Mouse (Mus musculus) gastrocnemius, adult 18-20 months (tissue): ENCODE measurements around the gene Gprin1. TPM values are rescaled to one million over a fixed set of nuclear protein-coding genes. Genes with fewer than 3 reads are reported as not detected.
"Not testable (repeated sequence)": the region's sequence is repeated elsewhere in the genome, so short reads cannot be mapped to it uniquely, and the experiment has no call there.

Experiments used
- DNase-seq: peaks from one replicate; pipeline ENCODE4 v3.0.0; 2021; ENCODE audit warnings: low spot score
- long read RNA-seq, 2 experiments: library from polyadenylated mRNA; stranded (forward); transcript quantifications; one replicate each; pipeline ENCODE4 v2.0.0; 2021
- total RNA-seq, 2 experiments: library from RNA; stranded (reverse); gene quantifications; 2 replicates each; pipeline ENCODE4 v1.2.3; 2021

Gprin1 gene
- total RNA-seq: not detected
- long read RNA-seq, experiment 1: 0 reads
- long read RNA-seq, experiment 2: 0 reads

DNA sequence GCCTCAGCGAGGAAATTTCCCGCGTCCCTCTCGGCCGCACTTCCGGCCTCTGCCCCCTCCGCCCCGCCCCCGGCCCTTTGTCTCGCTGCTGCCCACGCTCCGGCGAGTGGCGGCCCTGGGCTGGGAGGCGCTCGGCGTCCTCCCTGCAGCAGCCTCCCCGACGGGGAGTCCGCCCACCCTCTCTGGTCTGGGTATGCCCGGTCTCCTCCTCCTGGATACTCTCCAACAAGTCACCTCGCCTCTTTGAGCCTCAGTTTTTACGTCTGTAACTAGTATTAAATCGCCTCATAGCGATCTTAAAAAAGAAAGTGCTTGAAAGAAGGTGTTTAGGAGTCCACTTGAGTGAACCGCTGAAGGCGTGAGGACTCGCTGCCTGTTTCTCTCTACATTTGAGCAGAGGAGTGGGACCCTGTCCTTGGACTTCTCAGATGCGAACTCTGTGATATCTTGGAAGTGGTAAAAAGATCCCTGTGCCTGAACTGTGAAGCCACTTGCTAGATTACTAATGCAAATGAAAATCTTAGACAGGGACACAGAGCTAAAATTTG, at the start of gene Gprin1:
TSS of gene Gprin1 (minus strand) at position 11 of the 548 bp plus-strand sequence.
- no peak for DNase-seq

- DNase-seq: no peak
These were observed 49.1 kb upstream of the Gprin1 start for GRCm38 (mm10) chr13:54798740-54799139.

- DNase-seq: no peak
These were observed 48.4 kb upstream of the Gprin1 start for GRCm38 (mm10) chr13:54797861-54798643.

DNA sequence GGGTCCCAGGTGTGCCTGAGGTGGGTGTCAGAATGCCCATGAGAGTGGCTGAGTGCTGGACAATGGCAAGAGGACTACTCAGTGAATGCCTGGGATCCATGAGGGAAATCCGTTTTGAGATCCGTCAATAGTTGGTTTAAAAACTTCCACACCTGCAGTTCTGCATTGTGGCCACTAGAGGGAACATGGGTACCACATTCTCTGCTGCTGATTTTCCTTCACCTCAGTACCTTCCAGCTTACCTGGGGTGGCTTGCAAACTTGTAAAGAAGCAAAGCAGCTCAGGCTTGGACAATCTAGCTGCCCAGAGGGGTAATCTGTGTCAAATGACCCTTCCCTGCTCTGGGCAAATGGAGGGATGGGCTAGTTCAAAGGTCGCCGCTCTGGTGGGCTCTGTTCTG, 47.7 kb upstream of the Gprin1 start:
- DNase-seq: peak; percentile 39

- no peak for DNase-seq
These were observed 45.2 kb upstream of the Gprin1 start for GRCm38 (mm10) chr13:54794843-54795242.

DNA sequence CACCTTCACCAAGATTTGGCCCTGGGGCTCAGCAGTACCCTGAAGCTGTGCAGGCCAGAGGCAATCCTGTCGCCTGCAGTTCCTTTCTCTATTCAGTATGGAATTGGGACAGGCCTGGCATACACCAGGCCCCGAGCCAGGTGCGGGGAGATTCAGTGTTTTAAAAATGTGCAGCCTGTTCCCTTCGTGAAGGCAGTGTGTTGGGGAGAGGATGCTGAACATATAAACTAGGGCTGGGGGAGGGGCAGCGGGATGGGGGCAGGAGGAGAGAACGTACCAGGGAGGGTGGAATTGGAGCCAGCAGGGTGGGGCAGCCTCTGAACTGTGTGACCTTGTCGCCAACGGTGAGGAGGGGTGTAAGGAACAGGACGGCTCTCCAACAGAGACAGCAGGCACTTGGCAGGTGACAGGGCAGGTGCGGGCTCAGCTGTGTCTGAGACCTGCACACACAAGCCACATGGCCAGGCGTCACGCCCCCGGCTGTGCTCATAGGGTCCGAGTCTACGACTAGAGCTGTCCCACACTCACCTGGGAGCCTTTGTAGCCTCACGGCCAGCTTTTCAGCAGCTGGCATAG, 44.4 kb upstream of the Gprin1 start:
- DNase-seq: no peak

- DNase-seq: no peak
These were observed 42.9 kb upstream of the Gprin1 start for GRCm38 (mm10) chr13:54792259-54793230.

GRCm38 (mm10) chr13:54789561-54790397, 40.1 kb upstream of the Gprin1 start:
- peak; percentile 50 for DNase-seq

- DNase-seq: peak; percentile 99
These were observed 39.3 kb upstream of the Gprin1 start, which contains the start of gene Tspan17 for GRCm38 (mm10) chr13:54788740-54789560. TSS of gene Tspan17 (plus strand) at chr13:54789377.

GRCm38 (mm10) chr13:54787591-54787990, 37.9 kb upstream of the Gprin1 start:
- not testable (repeated sequence) for DNase-seq

DNA sequence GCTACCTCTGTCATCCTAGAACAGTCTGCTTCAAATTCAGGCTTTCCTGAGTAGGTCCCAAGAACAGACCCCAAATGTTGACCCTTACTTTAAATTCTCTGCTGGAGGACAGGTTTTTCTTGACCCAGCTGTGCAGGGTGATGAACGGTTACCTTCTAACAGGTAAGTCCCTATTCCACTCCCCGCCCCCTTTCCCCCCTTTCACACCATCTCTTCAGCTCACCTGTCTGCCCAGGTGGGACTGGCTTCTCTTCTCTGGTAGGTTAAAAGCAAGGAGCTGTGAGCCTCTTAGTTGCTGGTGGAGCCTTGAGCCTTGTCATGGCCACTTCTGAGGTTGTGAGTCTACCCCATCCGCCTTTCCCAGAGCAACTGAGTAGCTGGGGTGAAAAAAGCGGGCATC, 34.0 kb upstream of the Gprin1 start, which contains the start of gene Eif4e1b:
TSS of gene Eif4e1b (plus strand) at position 301 of the 400 bp plus-strand sequence.
- DNase-seq: no peak

- DNase-seq: no peak
These were observed 33.6 kb upstream of the Gprin1 start for GRCm38 (mm10) chr13:54783235-54783634.

DNA sequence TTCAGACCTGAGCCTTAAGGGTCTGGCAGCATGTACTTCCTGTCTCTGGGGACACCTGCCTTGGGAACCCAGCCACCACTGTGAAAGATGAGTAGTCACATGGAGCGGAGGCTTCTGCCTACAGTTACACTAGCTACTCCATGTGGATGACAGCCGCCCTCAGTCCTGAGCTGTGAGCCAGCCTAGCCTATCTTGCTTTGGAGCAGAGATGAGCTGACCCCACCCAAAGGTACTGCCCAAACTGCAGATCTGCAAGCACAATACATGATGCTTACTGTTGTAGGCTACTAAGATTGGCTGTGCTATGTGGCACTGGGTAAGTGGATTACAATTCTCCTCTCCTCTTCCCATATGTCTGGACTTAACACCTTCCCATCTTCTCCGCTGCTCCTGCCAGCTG, 31.4 kb upstream of the Gprin1 start:
- DNase-seq: peak; percentile 36

DNA sequence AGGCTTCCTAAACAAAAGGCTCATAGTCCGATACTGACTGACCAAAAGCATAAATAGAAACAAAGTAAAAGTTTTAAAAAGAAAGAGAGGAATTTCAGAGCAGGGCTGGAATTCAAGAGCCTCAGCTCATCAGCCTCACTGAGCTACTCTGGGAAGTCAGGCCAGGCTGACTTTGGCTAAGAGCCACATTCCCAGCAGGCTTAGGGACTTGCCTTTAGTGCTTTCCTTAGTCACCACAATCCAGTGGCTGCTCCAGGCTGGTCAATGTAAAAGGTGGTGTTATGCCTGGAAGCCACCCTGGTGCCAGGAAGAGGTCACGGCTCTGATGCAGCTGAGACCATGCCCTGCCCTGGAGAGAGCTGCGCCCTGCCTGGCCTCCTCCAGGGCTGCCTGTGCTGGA, 30.9 kb upstream of the Gprin1 start:
- DNase-seq: peak; percentile 30

- no peak for DNase-seq
These were observed 17.3 kb upstream of the Gprin1 start for GRCm38 (mm10) chr13:54767012-54767411.

DNA sequence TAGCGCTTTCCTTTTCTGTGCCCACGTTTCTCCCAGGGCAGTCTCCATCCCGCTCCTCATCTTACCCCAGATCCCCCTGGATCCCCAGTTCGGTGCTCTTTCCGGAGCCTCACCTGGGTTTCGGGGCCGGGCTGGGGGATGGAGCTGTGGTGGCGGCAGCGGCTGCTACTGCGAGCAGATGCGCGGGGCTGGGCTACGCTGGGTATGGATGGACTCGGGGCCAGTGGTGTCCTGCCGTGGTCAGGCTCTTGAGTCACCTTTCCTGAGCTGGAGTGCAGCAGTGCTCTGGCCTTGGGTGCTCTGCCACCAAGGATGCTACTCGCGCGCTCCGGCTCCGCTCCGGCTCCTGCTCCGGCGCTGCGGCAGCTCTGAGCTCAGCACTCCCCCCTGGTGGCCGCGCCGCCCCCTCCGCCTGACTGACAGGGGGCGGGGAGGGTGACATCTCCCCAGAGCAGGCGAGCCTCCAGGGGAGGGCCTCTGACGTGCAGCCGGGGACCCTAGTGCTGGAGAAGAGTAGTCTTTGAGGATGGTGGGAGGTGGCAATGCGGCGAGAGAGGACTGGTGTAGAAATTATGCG, 16.6 kb upstream of the Gprin1 start, which contains the start of gene Sncb:
TSS of gene Sncb (minus strand) at position 404 of the 577 bp plus-strand sequence.
- DNase-seq: peak; percentile 32

DNA sequence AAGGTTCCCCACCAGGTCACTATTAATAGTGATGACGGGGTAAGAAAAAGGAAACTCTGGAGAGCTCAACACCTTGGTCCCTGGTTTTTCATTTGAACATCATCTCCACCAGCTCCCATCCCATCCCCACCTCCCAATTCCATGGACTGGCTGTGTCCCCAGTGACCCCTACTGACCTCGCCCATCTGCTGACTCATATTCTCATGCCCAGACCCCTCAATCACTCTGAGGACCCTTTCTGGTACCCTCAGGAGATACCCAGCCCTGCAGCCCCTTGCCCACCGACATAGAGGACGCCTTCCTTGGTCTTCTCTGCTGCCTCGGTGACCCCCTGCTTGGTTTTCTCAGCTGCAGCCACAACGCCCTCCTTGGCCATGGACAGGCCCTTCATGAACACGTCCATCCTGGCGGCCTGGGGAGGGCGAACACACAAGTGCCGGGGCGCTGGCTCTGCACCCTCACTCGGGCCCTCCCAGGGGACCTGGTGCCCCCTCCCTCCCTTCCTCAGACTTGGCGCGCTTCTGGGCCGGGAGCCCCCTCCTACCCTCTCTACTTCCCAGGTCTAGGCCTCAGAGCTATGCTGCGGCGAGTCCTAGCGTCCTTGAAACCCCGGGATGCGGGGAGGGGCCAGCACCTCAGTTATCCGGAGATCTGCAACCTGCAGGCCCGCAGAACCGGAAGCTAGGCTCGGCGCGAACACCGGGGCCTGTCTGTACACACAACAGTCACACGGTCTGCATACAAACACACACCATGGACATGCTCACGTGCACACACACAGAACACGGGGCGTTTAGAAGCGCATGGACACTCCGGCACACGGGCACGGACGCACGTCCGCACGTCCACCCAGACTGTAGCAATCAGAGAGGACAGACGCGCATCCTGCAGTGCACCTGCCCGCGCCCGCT, 15.9 kb upstream of the Gprin1 start:
- DNase-seq: no peak

DNA sequence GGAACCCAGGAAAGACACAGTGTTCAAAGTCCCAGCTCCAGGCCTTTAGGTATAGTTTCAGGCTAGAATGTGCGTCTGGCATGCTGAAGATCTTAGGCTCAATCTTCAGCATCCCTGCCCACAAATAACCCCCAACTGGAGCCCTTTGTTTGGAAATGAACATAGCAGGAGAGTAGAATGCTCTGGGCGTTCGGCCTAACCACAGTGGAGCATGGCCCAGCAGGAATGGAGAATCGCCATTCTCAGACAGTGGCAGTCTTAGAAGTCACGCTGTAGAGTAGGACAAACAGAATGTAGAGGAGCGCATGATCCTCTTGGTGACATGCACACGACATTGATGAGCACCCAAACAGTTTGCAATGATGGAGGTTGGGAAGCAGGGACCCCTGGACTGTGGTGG, 11.2 kb upstream of the Gprin1 start:
- no peak for DNase-seq
